Mouse (Mus musculus) lung, embryonic 16.5 days (tissue): ENCODE data around the gene Atp6v0a4. TPM values are rescaled to one million over a fixed set of nuclear protein-coding genes. Genes with fewer than 3 reads are reported as not detected.

Experiments
- ATAC-seq: fragments of 200-750 bp; cut with Nextera tagmentation; 2 replicates; pipeline ENCODE4 v1.8.0; 2017; ENCODE audit warnings: low read depth, mild to moderate bottlenecking, moderate library complexity
- H3K27ac ChIP-seq: fragments of 300-500 bp; sonication (generic); 2 replicates; pipeline ENCODE4 v1.5.1; 2014; ENCODE audit warnings: mild to moderate bottlenecking, control low read depth, low read length
- H3K27me3 ChIP-seq: fragments of 300-500 bp; sonication (generic); 2 replicates; pipeline ENCODE4 v1.6.1; 2014; ENCODE audit warnings: low read depth, low read length, mixed read lengths; ENCODE audit not compliant: control insufficient read depth, insufficient read depth
- H3K36me3 ChIP-seq: fragments of 300-500 bp; sonication (generic); 2 replicates; pipeline ENCODE4 v1.6.1; 2014; ENCODE audit warnings: low read length; ENCODE audit not compliant: control insufficient read depth, insufficient read depth
- H3K4me1 ChIP-seq: fragments of 300-500 bp; sonication (generic); replicated peaks from 2 replicates; pipeline ENCODE4 v1.6.1; 2014; ENCODE audit warnings: low read length, mixed read lengths; ENCODE audit not compliant: control insufficient read depth, insufficient read depth
- H3K4me2 ChIP-seq: fragments of 300-500 bp; sonication (generic); 2 replicates; pipeline ENCODE4 v1.6.1; 2014; ENCODE audit warnings: low read depth, low read length, control low read depth
- H3K4me3 ChIP-seq: fragments of 300-500 bp; sonication (generic); 2 replicates; pipeline ENCODE4 v1.5.1; 2014; ENCODE audit warnings: mild to moderate bottlenecking, low read length, control low read depth
- H3K9ac ChIP-seq: fragments of 300-500 bp; sonication (generic); 2 replicates; pipeline ENCODE4 v1.6.1; 2014; ENCODE audit warnings: low read length, control low read depth
- H3K9me3 ChIP-seq: fragments of 300-500 bp; sonication (generic); 2 replicates; pipeline ENCODE4 v1.6.1; 2016; ENCODE audit warnings: low read length; ENCODE audit not compliant: control insufficient read depth
- WGBS: fragments of 180-500 bp; shearing (Covaris S2); extraction: QIAGEN DNeasy Blood & Tissue Kit; methylation state at CpG from one replicate; pipeline ENCODE4 v1.1.7; 2014; 5-methylcytosine and 5-hydroxymethylcytosine counted together
- polyA plus RNA-seq: library from polyadenylated mRNA; unstranded; fragments of >200 nt; fragmentation: Nextera tagmentation; extraction: Ambion mirVana; gene quantifications from 2 replicates; pipeline ENCODE4 v1.2.1, GENCODE M21; 2015

Atp6v0a4 gene
- 10.5 and 15.8 TPM in 2 replicates for polyA plus RNA-seq

- WGBS: 76% methylated on average over 7 of the region's 7 CpGs
- Histone ChIP-seq H3K27ac (no peak within 1 kb of the TSS), H3K36me3 (no peaks in the 10 kb centered on the region), H3K4me3 (no peak within 1 kb of the TSS), H3K4me1 (peaks cover 8% of the 10 kb centered on the region), H3K27me3 (no peaks in the 10 kb centered on the region), H3K9ac (no peak within 1 kb of the TSS), H3K4me2 (no peak within 1 kb of the TSS), H3K9me3 (no peaks in the 10 kb centered on the region)
- no peak for ATAC-seq
Observed at GRCm38 (mm10) chr6:38124207-38124835, at the start of gene Atp6v0a4. Gene Atp6v0a4, minus strand, starts transcription at chr6:38124586.

- Histone ChIP-seq H3K36me3 (peaks cover 8% of the 10 kb centered on the region), H3K27me3 (no peaks in the 10 kb centered on the region), H3K27ac (no peak overlapping the region), H3K4me2 (no peak overlapping the region), H3K9me3 (no peaks in the 10 kb centered on the region), H3K4me1 (no peaks in the 10 kb centered on the region), H3K9ac (no peak overlapping the region), H3K4me3 (no peak overlapping the region)
- WGBS: 70% methylated on average over 6 of the region's 6 CpGs
- ATAC-seq: no peak
Observed at GRCm38 (mm10) chr6:38165385-38165784, 41.0 kb upstream of the Atp6v0a4 start.

- no peaks in the 10 kb centered on the region for H3K27me3 ChIP-seq
- peaks cover 4% of the 10 kb centered on the region; the same call in 1 of the 2 replicates for H3K36me3 ChIP-seq
- ATAC-seq: no peak
- H3K4me3 ChIP-seq: no peak overlapping the region
- no peak overlapping the region for H3K27ac ChIP-seq
- H3K9ac ChIP-seq: no peak overlapping the region
- WGBS: 86% methylated on average over 6 of the region's 6 CpGs
- no peaks in the 10 kb centered on the region for H3K9me3 ChIP-seq
- H3K4me1 ChIP-seq: no peaks in the 10 kb centered on the region
- no peak overlapping the region for H3K4me2 ChIP-seq
Observed at GRCm38 (mm10) chr6:38164705-38165104, 40.3 kb upstream of the Atp6v0a4 start.

DNA sequence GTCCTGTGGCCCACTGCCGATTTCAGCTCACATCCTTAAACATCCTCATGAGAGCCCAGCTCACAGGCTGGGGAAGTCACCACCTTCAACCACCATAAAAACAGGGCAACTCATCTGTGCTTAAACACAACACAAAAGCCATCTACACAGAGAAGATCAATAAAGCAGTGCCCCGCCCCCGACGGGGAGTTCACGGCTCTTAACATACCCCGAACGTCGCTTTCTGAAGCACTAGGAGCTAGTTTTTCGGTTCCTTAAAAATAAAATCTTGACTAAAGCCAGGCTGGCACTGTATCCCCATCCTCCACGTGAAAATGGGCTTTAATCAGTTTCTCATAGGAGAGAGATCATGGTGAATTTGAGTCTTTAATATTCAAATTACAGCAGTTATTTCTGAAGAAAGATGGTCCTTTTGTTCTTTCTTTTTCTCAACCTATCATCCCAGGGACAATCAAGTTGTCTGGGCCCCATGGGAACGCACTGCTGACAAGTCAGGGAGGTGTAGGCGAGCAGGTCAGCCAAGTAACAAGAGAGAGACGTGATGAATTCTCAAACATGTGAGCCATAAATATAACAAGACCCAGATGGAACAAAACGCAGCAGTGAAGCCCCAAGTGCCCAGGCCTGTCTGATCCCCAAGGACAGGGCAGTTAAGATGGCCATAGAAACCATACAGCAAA is 38.6 kb upstream of the Atp6v0a4 start:
- Histone ChIP-seq H3K4me1 (no peaks in the 10 kb centered on the region), H3K9ac (no peak overlapping the region), H3K9me3 (no peaks in the 10 kb centered on the region), H3K27me3 (no peaks in the 10 kb centered on the region), H3K4me2 (no peak overlapping the region), H3K4me3 (no peak overlapping the region), H3K36me3 (peaks cover 4% of the 10 kb centered on the region; the same call in 1 of the 2 replicates), H3K27ac (no peak overlapping the region)
- no peak for ATAC-seq
- 76% methylated on average over 14 of the region's 14 CpGs for WGBS

GRCm38 (mm10) chr6:38160556-38160955 is 36.2 kb upstream of the Atp6v0a4 start:
- Histone ChIP-seq H3K36me3 (peaks cover 2% of the 10 kb centered on the region; the same call in 1 of the 2 replicates), H3K4me1 (no peaks in the 10 kb centered on the region), H3K4me2 (no peak overlapping the region), H3K4me3 (no peak overlapping the region), H3K9me3 (no peaks in the 10 kb centered on the region), H3K27ac (no peak overlapping the region), H3K27me3 (no peaks in the 10 kb centered on the region), H3K9ac (no peak overlapping the region)
- peak; percentile 8; the same call in 1 of the 2 replicates for ATAC-seq
- 58% methylated on average over 2 of the region's 2 CpGs for whole genome bisulfite sequencing

- Histone ChIP-seq H3K27ac (no peak overlapping the region), H3K36me3 (peaks cover 2% of the 10 kb centered on the region; the same call in 1 of the 2 replicates), H3K9ac (no peak overlapping the region), H3K9me3 (no peaks in the 10 kb centered on the region), H3K4me3 (no peak overlapping the region), H3K4me1 (no peaks in the 10 kb centered on the region), H3K27me3 (no peaks in the 10 kb centered on the region), H3K4me2 (no peak overlapping the region)
- peak; percentile 70 for ATAC-seq
- WGBS: 4% methylated on average over 3 of the region's 3 CpGs
Observed at GRCm38 (mm10) chr6:38160102-38160501, 35.7 kb upstream of the Atp6v0a4 start.

- H3K4me1 ChIP-seq: no peaks in the 10 kb centered on the region
- no peak overlapping the region for H3K27ac ChIP-seq
- H3K4me3 ChIP-seq: no peak overlapping the region
- H3K36me3 ChIP-seq: peaks cover 2% of the 10 kb centered on the region; the same call in 1 of the 2 replicates
- peak; percentile 18; the same call in 1 of the 2 replicates for ATAC-seq
- no peak overlapping the region for H3K4me2 ChIP-seq
- no peaks in the 10 kb centered on the region for H3K27me3 ChIP-seq
- no peak overlapping the region for H3K9ac ChIP-seq
- H3K9me3 ChIP-seq: no peaks in the 10 kb centered on the region
- WGBS: 94% methylated on average over 4 of the region's 4 CpGs
Observed at GRCm38 (mm10) chr6:38159576-38159975, 35.2 kb upstream of the Atp6v0a4 start.

DNA sequence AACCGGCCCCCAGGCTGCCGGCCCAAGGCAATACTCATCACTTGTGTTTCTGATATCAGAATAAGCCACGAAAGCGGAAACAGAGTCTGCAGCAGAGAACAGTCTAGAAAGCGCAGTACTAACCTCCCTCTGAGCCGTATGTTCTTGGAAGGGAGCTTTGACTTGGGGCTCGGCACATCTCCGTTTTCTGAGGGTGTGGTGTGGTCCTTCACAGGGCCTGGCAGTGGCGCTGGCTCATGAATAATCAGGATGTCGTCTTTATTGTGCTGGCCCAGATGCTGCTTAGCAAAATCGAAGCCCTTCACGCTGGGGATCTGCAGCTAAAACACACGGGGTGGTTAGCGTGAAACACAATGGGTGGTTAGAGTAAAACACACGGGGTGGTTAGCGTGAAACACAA is 33.5 kb upstream of the Atp6v0a4 start:
- no peak overlapping the region for H3K4me3 ChIP-seq
- H3K4me2 ChIP-seq: no peak overlapping the region
- H3K4me1 ChIP-seq: no peaks in the 10 kb centered on the region
- H3K27me3 ChIP-seq: no peaks in the 10 kb centered on the region
- H3K36me3 ChIP-seq: no peaks in the 10 kb centered on the region
- H3K27ac ChIP-seq: no peak overlapping the region
- 90% methylated on average over 16 of the region's 16 CpGs for WGBS
- no peaks in the 10 kb centered on the region for H3K9me3 ChIP-seq
- H3K9ac ChIP-seq: no peak overlapping the region
- ATAC-seq: no peak

- Histone ChIP-seq H3K9ac (no peak overlapping the region), H3K9me3 (no peaks in the 10 kb centered on the region), H3K36me3 (no peaks in the 10 kb centered on the region), H3K27ac (no peak overlapping the region), H3K27me3 (no peaks in the 10 kb centered on the region), H3K4me1 (no peaks in the 10 kb centered on the region), H3K4me2 (no peak overlapping the region), H3K4me3 (no peak overlapping the region)
- 88% methylated on average over 5 of the region's 5 CpGs for WGBS
- no peak for ATAC-seq
Observed at GRCm38 (mm10) chr6:38156204-38156603, 31.8 kb upstream of the Atp6v0a4 start.
